Mouse (Mus musculus): Measurements from ENCODE around the gene Flt1. TPM values are rescaled to one million over a fixed set of nuclear protein-coding genes. Genes with fewer than 3 reads are reported as not detected.

Flt1 gene
- total and polyA plus RNA-seq, 3 experiments: 20.5 to 88.3 (median 82.1) TPM

DNA sequence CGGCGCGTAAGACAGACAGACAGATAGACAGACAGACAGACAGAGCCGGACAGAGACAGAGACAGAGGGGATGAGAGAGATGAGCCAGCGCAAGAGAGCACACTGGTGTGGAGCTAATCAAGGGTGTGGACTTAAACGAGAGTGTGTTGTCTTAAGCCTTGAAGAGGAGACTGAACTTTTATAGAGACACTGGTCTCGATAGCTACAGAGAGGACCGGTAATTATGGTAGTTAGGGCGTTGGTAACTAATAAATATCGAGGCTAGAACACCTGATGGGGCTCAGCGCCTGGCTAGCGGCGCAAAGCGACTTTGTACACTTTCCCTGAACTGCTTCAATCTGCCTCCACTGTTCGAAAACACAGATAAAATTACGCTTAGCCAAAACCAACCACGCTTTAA lies 2.0 kb downstream of the Flt1 start:
- H3K4me1 ChIP-seq (ENCODE audit: control insufficient read depth, insufficient read depth, low read length): peaks cover 6% of the 10 kb centered on the region
- TF ChIP-seq CTCF (IDR thresholded peaks at IDR 0.05) (no peak), POLR2A (IDR thresholded peaks at IDR 0.05; ENCODE audit: insufficient read depth, low read depth, low read length) (no peak), EP300 (IDR thresholded peaks at IDR 0.05; ENCODE audit: insufficient read depth, low read depth, low read length) (no peak)
- WGBS: 20% methylated on average over 17 of the region's 17 CpGs
- peak overlapping the region; percentile 58 for H3K9ac ChIP-seq (ENCODE audit: low read depth, low read length)
- no peaks in the 10 kb centered on the region; the same call in 1 of the 2 replicates for H3K36me3 ChIP-seq (ENCODE audit: control insufficient read depth, insufficient read depth, low read length)
- H3K27me3 ChIP-seq (ENCODE audit: control insufficient read depth, insufficient read depth, low read length): 0 out of 2 replicates have a peak, but pooled peaks cover 6% of the 10 kb centered on the region
- intact Hi-C loops (cut with DNase I): loop anchor here (5.0 kb wide), 1 partner anchor 77 kb away; no protein-coding TSS in a partner anchor
- DNase-seq: no peak
- H3K4me3 ChIP-seq: peak overlapping the region; percentile 71
- peak overlapping the region; percentile 78 for H3K27ac ChIP-seq
- H3K79me2 ChIP-seq (replicated peaks; ENCODE audit: control insufficient read depth, insufficient read depth, low read length): no peaks in the 10 kb centered on the region; the same call in 1 of the 2 replicates

DNA sequence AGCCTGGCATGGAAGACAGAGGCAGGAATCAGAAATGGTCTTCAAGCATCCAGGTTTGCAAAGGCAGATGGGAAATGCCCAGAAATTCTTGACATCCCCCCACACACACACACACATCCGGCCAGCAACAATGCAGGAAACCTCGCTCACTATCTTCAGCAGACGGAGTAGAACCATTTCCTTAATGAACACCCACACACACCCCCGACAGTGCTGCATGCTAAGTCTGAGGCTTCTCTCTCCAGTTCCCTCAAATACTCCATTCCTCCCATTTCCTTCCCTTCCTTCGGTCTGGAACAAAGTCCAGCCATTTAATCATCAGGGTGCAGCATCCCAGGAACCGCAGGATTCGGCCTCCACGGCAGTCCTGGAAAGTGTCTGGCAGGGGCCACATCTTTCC lies 4.4 kb downstream of the Flt1 start:
- H3K9ac ChIP-seq (ENCODE audit: low read depth, low read length): no peak overlapping the region
- intact Hi-C loops (cut with DNase I): loop anchor here (5.0 kb wide), 1 partner anchor 74 kb away; no protein-coding TSS in a partner anchor
- H3K4me1 ChIP-seq (ENCODE audit: control insufficient read depth, insufficient read depth, low read length): peaks cover 12% of the 10 kb centered on the region
- TF ChIP-seq POLR2A (IDR thresholded peaks at IDR 0.05; ENCODE audit: insufficient read depth, low read depth, low read length): peak; percentile 58; the same call in 1 of the 2 replicates
- TF ChIP-seq EP300 (IDR thresholded peaks at IDR 0.05; ENCODE audit: insufficient read depth, low read depth, low read length): peak; percentile 88
- no peak for TF ChIP-seq CTCF (IDR thresholded peaks at IDR 0.05)
- peaks cover 5% of the 10 kb centered on the region; the same call in 1 of the 2 replicates for H3K36me3 ChIP-seq (ENCODE audit: control insufficient read depth, insufficient read depth, low read length)
- peak overlapping the region; percentile 43 for H3K4me3 ChIP-seq
- DNase-seq: peak; percentile 36 to 39
- H3K27me3 ChIP-seq (ENCODE audit: control insufficient read depth, insufficient read depth, low read length): 0 out of 2 replicates have a peak, but pooled peaks cover 6% of the 10 kb centered on the region
- 14% methylated on average over 8 of the region's 8 CpGs for WGBS
- H3K79me2 ChIP-seq (replicated peaks; ENCODE audit: control insufficient read depth, insufficient read depth, low read length): no peaks in the 10 kb centered on the region; the same call in 1 of the 2 replicates
- H3K27ac ChIP-seq: peak overlapping the region; percentile 36; the same call in 1 of the 2 replicates

DNA sequence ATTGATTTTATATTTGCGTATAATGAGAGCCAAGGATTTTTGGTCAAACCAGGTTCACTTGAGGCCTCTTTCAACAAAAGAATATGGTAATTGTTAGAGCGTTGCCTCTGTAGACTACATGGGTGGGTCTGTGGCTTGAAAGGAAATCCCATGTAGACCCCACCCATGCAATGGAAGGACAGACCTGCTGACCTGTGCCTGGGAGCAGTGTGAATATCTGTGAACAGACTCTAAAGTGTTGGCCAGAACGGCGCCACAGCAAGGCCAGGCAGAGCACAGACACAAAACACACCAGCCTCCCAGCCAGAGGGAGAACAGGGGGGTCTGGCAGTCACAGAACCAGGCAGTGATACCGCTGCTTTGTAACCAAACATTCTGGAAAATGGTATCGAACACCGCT lies 7.5 kb downstream of the Flt1 start:
- DNase-seq: no peak
- Histone ChIP-seq H3K4me3 (no peak overlapping the region), H3K4me1 (ENCODE audit: control insufficient read depth, insufficient read depth, low read length) (peaks cover 12% of the 10 kb centered on the region), H3K36me3 (ENCODE audit: control insufficient read depth, insufficient read depth, low read length) (peaks cover 5% of the 10 kb centered on the region; the same call in 1 of the 2 replicates), H3K27me3 (ENCODE audit: control insufficient read depth, insufficient read depth, low read length) (no peaks in the 10 kb centered on the region), H3K9ac (ENCODE audit: low read depth, low read length) (0 out of 2 replicates have a peak overlapping the region, but pooled peaks have one; percentile 22), H3K79me2 (replicated peaks; ENCODE audit: control insufficient read depth, insufficient read depth, low read length) (no peaks in the 10 kb centered on the region; the same call in 1 of the 2 replicates), H3K27ac (peak overlapping the region; percentile 63; the same call in 1 of the 2 replicates)
- TF ChIP-seq CTCF (IDR thresholded peaks at IDR 0.05): no peak
- TF ChIP-seq POLR2A (IDR thresholded peaks at IDR 0.05; ENCODE audit: insufficient read depth, low read depth, low read length): peak; percentile 26; the same call in 1 of the 2 replicates
- TF ChIP-seq EP300 (IDR thresholded peaks at IDR 0.05; ENCODE audit: insufficient read depth, low read depth, low read length): 0 out of 2 replicates have a peak, but pooled peaks have one; percentile 52
- intact Hi-C loops (cut with DNase I): no loop called here
- WGBS: 59% methylated on average over 7 of the region's 7 CpGs

DNA sequence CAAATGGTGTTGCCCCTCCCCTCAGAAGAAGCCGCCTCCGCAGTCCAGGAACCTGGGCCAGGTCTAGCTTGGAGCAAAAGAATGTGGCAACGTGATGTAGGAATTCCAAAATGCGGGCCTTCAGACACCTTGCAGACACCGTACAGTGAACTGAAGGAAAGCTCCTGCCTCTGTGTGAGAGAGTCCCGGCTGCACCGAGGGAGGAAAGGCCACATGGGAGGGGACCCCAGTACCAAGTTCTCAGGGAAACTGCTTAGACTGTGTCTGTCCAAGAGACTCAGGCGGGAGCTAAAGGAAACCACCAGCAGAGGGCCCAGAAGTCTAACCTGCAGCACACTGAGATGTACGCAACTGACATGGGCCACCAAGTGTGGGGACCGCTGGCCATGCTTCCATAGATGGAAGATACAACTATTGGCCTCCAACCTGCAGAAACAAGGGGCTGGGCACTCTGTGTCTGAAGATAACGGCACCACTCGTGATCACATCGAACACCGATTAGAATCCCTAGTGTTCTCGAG lies 9.1 kb downstream of the Flt1 start:
- no peaks in the 10 kb centered on the region for H3K27me3 ChIP-seq (ENCODE audit: control insufficient read depth, insufficient read depth, low read length)
- intact Hi-C loops (cut with DNase I): no loop called here
- DNase-seq: peak; percentile 21 to 36
- H3K9ac ChIP-seq (ENCODE audit: low read depth, low read length): no peak overlapping the region
- H3K4me3 ChIP-seq: no peak overlapping the region; the same call in 1 of the 2 replicates
- peak overlapping the region; percentile 26; the same call in 1 of the 2 replicates for H3K27ac ChIP-seq
- 46% methylated on average over 15 of the region's 15 CpGs for WGBS
- peaks cover 5% of the 10 kb centered on the region; the same call in 1 of the 2 replicates for H3K36me3 ChIP-seq (ENCODE audit: control insufficient read depth, insufficient read depth, low read length)
- peaks cover 14% of the 10 kb centered on the region for H3K4me1 ChIP-seq (ENCODE audit: control insufficient read depth, insufficient read depth, low read length)
- no peaks in the 10 kb centered on the region; the same call in 1 of the 2 replicates for H3K79me2 ChIP-seq (replicated peaks; ENCODE audit: control insufficient read depth, insufficient read depth, low read length)
- no peak for TF ChIP-seq EP300 (IDR thresholded peaks at IDR 0.05; ENCODE audit: insufficient read depth, low read depth, low read length)
- TF ChIP-seq CTCF (IDR thresholded peaks at IDR 0.05): peak; percentile 58

DNA sequence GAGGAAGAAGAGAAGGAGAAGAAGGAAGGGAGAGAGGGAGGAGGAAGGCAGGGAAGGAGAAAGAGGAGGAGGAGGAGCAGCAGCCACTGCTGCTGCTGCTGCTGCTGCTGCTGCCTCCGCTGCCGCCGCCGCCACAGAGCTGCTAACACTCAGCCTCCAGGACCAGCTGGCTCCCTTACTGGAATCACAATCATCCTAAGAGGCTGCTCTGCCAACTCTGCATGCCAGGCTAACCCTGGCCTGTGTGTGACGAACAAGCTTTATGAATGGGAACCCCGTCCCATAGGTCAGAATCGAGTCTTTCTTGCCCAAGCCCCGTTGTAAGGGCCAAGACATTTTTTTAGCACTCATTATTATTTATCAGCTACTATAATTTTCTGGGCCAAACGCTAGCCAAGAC lies 9.5 kb downstream of the Flt1 start:
- Histone ChIP-seq H3K79me2 (replicated peaks; ENCODE audit: control insufficient read depth, insufficient read depth, low read length) (peaks cover 2% of the 10 kb centered on the region), H3K27ac (no peak overlapping the region), H3K36me3 (ENCODE audit: control insufficient read depth, insufficient read depth, low read length) (peaks cover 5% of the 10 kb centered on the region; the same call in 1 of the 2 replicates), H3K4me3 (no peak overlapping the region), H3K27me3 (ENCODE audit: control insufficient read depth, insufficient read depth, low read length) (no peaks in the 10 kb centered on the region), H3K4me1 (ENCODE audit: control insufficient read depth, insufficient read depth, low read length) (peaks cover 15% of the 10 kb centered on the region), H3K9ac (ENCODE audit: low read depth, low read length) (no peak overlapping the region)
- WGBS: 38% methylated on average over 9 of the region's 9 CpGs
- peak in 1 of 2 experiments; percentile 41 for DNase-seq
- TF ChIP-seq CTCF (IDR thresholded peaks at IDR 0.05): no peak
- no peak for TF ChIP-seq EP300 (IDR thresholded peaks at IDR 0.05; ENCODE audit: insufficient read depth, low read depth, low read length)
- no peak for TF ChIP-seq POLR2A (IDR thresholded peaks at IDR 0.05; ENCODE audit: insufficient read depth, low read depth, low read length)
- intact Hi-C loops (cut with DNase I): no loop called here

DNA sequence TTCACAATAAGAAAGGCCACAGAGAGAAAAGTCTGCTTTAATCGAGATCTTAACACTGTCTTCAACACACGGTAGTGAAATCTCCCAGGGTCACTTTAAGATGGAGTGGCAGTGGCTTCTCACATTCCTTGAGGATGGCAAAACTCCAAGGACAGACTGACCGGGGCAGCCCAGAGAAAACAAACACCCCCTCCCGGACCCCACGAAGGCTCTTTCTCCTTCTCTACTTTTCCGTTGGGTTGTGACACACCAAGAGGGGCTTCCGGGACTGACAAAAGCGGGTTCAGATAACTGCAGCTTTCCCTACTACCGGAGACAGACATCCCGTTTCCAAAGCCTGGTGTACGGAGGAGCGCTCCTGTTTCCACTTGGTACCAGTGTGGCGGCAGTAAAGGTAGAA lies 10.4 kb downstream of the Flt1 start:
- no peak overlapping the region; the same call in 1 of the 2 replicates for H3K4me3 ChIP-seq
- peaks cover 14% of the 10 kb centered on the region for H3K4me1 ChIP-seq (ENCODE audit: control insufficient read depth, insufficient read depth, low read length)
- H3K27me3 ChIP-seq (ENCODE audit: control insufficient read depth, insufficient read depth, low read length): no peaks in the 10 kb centered on the region
- peak in 1 of 2 experiments; percentile 16 for DNase-seq
- H3K27ac ChIP-seq: no peak overlapping the region; the same call in 1 of the 2 replicates
- peaks cover 4% of the 10 kb centered on the region for H3K79me2 ChIP-seq (replicated peaks; ENCODE audit: control insufficient read depth, insufficient read depth, low read length)
- TF ChIP-seq POLR2A (IDR thresholded peaks at IDR 0.05; ENCODE audit: insufficient read depth, low read depth, low read length) (no peak), EP300 (IDR thresholded peaks at IDR 0.05; ENCODE audit: insufficient read depth, low read depth, low read length) (no peak), CTCF (IDR thresholded peaks at IDR 0.05) (no peak)
- 32% methylated on average over 13 of the region's 13 CpGs for WGBS
- H3K36me3 ChIP-seq (ENCODE audit: control insufficient read depth, insufficient read depth, low read length): peaks cover 5% of the 10 kb centered on the region
- H3K9ac ChIP-seq (ENCODE audit: low read depth, low read length): no peak overlapping the region
- intact Hi-C loops (cut with DNase I): no loop called here

All from heart, adult 2 months (tissue).